Comparison of ENCODE assay signal across 22 mouse cellular contexts in the genomic region with DNA sequence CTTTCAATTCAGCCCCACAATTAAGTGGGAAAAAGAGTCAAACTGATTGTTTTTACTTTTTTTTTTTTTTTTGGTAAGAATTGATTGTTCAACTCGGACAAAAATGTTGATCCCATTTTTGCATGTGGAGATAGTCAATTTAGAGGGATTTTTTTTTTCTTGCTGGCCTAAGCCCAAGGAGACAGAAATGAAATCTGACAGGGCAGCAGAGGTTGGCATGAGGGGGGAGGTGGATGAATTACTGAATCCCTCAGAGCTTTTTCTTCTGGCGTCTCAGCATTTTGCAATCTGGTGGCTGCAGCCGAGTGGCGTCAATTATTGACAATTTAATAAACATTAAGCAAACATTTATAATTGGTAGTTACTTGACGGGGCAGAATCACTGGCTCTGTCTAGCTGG.
DNase-seq lines count a peak whose midpoint lies in the region; ATAC-seq and TF ChIP-seq lines count a peak whose summit lies in the region.
"Had no signal": no experiment of that assay in that cellular context is flagged by ENCODE, and none has a peak within 500 bp of the region (broad histone marks: within the 10 kb centered on the region; RNA-seq: fewer than 3 reads in every experiment).

No protein-coding gene starts in this region.

- no peak for ATAC-seq in lung, embryonic 14.5 days (ENCODE audit: insufficient read depth)
- no peak for ATAC-seq in intestine, embryonic 15.5 days
- ATAC-seq: CD4-positive, CD25-positive, alpha-beta regulatory T cell, adult 4 months; forebrain, embryonic 16.5 days; inflammation-experienced regulatory T-cells, adult 6 months had no signal

- WGBS in lung, embryonic 14.5 days: 49% methylated on average over 5 of the region's 5 CpGs
- 70% methylated on average over 5 of the region's 5 CpGs for WGBS in lung, adult 2 months
- WGBS in intestine, embryonic 15.5 days: 66% methylated on average over 5 of the region's 5 CpGs

- no peaks in the 10 kb centered on the region for H3K9me3 ChIP-seq in lung, embryonic 14.5 days (ENCODE audit: low read depth, low read length)
- H3K9me3 ChIP-seq in intestine, embryonic 15.5 days: no peaks in the 10 kb centered on the region
- H3K9me3 ChIP-seq: embryonic facial prominence, embryonic 12.5 days; forebrain, embryonic 12.5 days; heart, embryonic 15.5 days; hindbrain, embryonic 15.5 days had no signal

- H3K9ac ChIP-seq in lung, embryonic 14.5 days: no peak overlapping the region
- no peak overlapping the region for H3K9ac ChIP-seq in intestine, embryonic 15.5 days
- H3K9ac ChIP-seq: embryonic facial prominence, embryonic 12.5 days; forebrain, embryonic 12.5 days; heart, embryonic 15.5 days; hindbrain, embryonic 15.5 days had no signal

- DNase-seq in heart, adult 11 months: peak; percentile 24
- no peak for DNase-seq in heart, postnatal 14 days
- peak; percentile 41 for DNase-seq in lung, embryonic 14.5 days
- DNase-seq in lung, adult 2 months: no peak
- DNase-seq in retina, embryonic 14.5 days (ENCODE audit: low spot score): peak; percentile 71
- DNase-seq: adrenal gland, adult 8-10 months; adrenal gland, postnatal 36 days; cerebellum, adult 11 months; cerebellum, adult 9-11 months; embryo, embryonic 11 days; gastrocnemius, postnatal 10 days; heart, adult 2 months had no signal

- TF ChIP-seq CTCF in lung, embryonic 14.5 days (IDR thresholded peaks at IDR 0.05; ENCODE audit: low read depth): no peak
- no peak for TF ChIP-seq CTCF in lung, adult 2 months (IDR thresholded peaks at IDR 0.05; ENCODE audit: insufficient read depth, low read length)

- H3K4me2 ChIP-seq in lung, embryonic 14.5 days: no peak overlapping the region
- no peak overlapping the region for H3K4me2 ChIP-seq in intestine, embryonic 15.5 days (replicated peaks)
- H3K4me2 ChIP-seq: embryonic facial prominence, embryonic 12.5 days; forebrain, embryonic 12.5 days; heart, embryonic 11.5 days; heart, embryonic 15.5 days; hindbrain, embryonic 15.5 days had no signal

- H3K4me1 ChIP-seq in lung, embryonic 14.5 days (ENCODE audit: insufficient read depth): no peaks in the 10 kb centered on the region
- no peaks in the 10 kb centered on the region for H3K4me1 ChIP-seq in lung, adult 2 months (ENCODE audit: control insufficient read depth, insufficient read depth, low read length)
- H3K4me1 ChIP-seq in intestine, embryonic 15.5 days (replicated peaks): no peaks in the 10 kb centered on the region
- H3K4me1 ChIP-seq: embryonic facial prominence, embryonic 12.5 days; forebrain, embryonic 12.5 days; heart, embryonic 15.5 days; hindbrain, embryonic 15.5 days had no signal

- H3K4me3 ChIP-seq in lung, embryonic 14.5 days (ENCODE audit: low read depth, low read length): no peak overlapping the region
- no peak overlapping the region for H3K4me3 ChIP-seq in lung, adult 2 months (replicated peaks; ENCODE audit: extremely low read depth, low read depth, low read length)
- no peak overlapping the region for H3K4me3 ChIP-seq in intestine, embryonic 15.5 days (replicated peaks)
- H3K4me3 ChIP-seq: embryonic facial prominence, embryonic 12.5 days; forebrain, embryonic 12.5 days; heart, adult 2 months; heart, embryonic 15.5 days; hindbrain, embryonic 15.5 days had no signal

- intact Hi-C loops in heart, postnatal 14 days (cut with DNase I): no loop called here

- no peaks in the 10 kb centered on the region for H3K36me3 ChIP-seq in lung, embryonic 14.5 days (ENCODE audit: insufficient read depth)
- H3K36me3 ChIP-seq in intestine, embryonic 15.5 days: no peaks in the 10 kb centered on the region
- H3K36me3 ChIP-seq: embryonic facial prominence, embryonic 12.5 days; forebrain, embryonic 12.5 days; G1E; heart, embryonic 15.5 days; hindbrain, embryonic 15.5 days had no signal

- H3K27ac ChIP-seq in lung, embryonic 14.5 days (ENCODE audit: low read depth): no peak overlapping the region
- no peak overlapping the region for H3K27ac ChIP-seq in intestine, embryonic 15.5 days
- H3K27ac ChIP-seq: embryonic facial prominence, embryonic 12.5 days; forebrain, embryonic 12.5 days; heart, adult 2 months; heart, embryonic 15.5 days; hindbrain, embryonic 15.5 days had no signal

- H3K27me3 ChIP-seq in lung, embryonic 14.5 days (ENCODE audit: insufficient read depth, low read length): no peaks in the 10 kb centered on the region
- no peaks in the 10 kb centered on the region for H3K27me3 ChIP-seq in intestine, embryonic 15.5 days (replicated peaks)
- H3K27me3 ChIP-seq: embryonic facial prominence, embryonic 12.5 days; forebrain, embryonic 12.5 days; heart, embryonic 15.5 days; hindbrain, embryonic 15.5 days had no signal

- no peak for TF ChIP-seq POLR2A in lung, adult 2 months (IDR thresholded peaks at IDR 0.05; ENCODE audit: borderline replicate concordance, extremely low read depth, low read depth, low read length)

Comparison
In these comparisons a context has a peak if more than half of its experiments do, and no peak if none do; other contexts are left out.
1. DNase-seq: peak in heart, adult 11 months (single experiment), lung, embryonic 14.5 days (single experiment) and retina, embryonic 14.5 days (single experiment); none in heart, postnatal 14 days (0 of 2) and lung, adult 2 months (single experiment).